Mouse (Mus musculus) ovary, adult 18-20 months (tissue): Measurements from ENCODE around the gene Clip3.

Experiments
- DNase-seq: peaks from one replicate; pipeline ENCODE4 v3.0.0; 2022; ENCODE audit warnings: low spot score, mixed read lengths

Clip3 gene

DNA sequence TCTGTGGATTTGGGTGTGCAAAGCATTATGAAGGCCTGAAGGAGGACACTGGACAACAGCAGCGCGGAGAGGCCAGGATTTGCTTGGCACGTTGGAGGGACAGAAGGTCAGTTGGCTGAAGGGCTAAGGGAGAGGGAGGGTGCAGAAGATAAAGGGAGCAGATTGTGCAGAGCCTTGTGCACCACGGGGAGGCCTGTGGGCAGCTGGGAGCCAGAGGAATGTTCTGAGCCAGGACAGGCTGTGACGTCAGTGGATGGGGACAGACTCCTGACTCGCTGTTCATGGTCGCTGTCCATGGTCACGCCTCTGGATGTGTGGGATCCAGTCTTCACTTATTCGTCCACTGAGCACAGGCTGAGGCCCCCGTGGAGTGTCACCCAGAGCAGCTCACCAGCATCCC, 3.6 kb downstream of the Clip3 start:
- DNase-seq: peak; percentile 67

DNA sequence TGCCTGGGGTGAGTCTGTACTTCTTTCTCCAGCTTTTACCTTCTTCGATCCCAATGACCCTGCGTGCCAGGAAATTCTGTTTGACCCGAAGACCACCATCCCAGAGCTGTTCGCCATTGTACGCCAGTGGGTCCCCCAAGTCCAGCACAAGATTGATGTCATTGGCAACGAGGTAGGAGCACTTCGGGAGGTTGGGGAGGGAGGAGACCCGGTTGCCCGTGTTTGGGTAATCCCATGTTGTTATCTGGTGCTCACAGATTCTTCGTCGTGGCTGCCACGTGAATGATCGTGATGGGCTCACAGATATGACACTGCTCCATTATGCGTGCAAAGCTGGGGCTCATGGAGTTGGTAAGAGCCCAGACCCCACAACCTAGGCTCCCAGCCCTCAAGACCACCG, 5.3 kb downstream of the Clip3 start:
- no peak for DNase-seq

DNA sequence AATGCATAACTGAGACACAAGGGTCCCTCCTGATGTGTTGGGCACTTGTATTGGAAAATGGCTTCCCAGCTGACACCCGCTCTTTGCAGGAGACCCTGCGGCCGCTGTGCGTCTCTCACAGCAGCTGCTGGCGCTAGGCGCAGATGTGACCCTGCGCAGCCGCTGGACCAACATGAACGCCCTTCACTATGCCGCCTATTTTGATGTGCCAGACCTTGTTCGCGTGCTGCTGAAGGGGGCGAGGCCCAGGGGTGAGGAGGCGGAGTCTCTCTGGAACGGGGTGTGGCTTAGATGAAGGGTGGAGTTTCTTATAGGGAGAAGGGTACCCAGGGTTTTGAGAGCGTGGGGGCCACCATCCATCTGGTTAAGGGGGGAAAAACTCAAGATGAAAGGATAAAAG, 5.7 kb downstream of the Clip3 start:
- no peak for DNase-seq

DNA sequence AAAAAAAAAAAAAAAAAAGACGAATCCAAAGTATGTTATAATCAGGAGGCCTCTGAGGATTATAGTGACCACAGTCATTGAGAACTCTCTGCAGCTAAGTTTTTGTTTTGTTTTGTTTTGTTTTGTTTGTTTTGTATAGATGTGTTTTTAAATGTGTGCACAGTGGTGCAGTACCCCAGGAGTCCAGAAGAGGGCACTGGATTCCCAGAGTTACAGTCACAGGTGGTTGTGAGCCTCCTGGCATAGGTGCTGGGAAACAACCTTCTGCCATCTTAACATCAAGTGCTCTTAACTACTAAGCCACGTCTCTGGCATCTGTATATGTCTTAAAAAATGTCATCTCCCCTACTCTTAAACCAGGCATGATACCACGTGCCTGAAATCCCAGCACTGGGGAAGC, 9.4 kb downstream of the Clip3 start:
- no peak for DNase-seq

GRCm38 (mm10) chr7:30306083-30306779, 14.7 kb downstream of the Clip3 start:
- no peak for DNase-seq

DNA sequence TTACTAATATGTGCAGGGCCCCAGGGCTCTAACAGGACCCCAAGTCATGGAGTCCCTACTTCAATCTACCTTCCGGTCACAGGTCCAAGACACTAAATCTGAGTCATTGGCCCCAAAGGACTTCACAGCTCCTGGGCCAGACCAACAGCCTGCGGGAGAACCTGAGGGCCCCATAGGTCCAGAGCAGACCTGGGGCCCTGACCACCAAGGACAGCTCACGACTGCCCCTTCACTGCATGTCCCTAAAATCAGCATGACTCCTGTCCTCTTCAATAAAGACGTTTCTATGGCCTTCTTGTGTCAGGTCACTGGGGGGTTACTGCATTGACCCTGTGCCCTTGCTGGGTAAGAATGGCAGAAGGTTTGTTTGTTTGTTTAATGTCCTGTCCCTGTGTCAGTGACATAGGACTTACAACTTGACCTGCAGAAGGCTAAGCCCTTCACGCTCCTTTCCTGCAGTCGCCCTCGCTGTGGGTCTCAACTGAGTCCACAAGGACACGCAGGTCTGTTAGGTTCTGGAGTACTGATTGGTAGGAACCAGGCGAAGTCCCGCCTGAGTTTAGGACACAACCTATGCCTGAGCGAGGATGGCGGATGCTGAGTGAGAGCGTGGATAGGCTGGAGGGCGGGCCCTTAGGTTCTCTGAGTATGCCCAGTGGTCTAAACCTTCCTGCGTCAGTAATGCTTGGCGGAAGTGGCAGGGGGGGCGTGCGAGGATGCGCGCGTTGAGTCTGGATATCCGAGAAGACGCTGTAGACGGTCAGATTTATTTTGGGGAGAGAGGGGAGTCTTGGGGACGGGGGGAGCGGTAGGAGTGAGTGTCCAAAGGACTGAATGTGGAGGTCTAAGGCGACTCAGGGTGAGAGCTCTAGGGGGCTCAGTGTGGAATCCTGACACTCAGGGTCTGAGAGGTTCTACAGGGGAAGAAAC, 16.8 kb downstream of the Clip3 start, which contains the start of gene Alkbh6:
Gene Alkbh6 (plus strand): TSS at position 642 of the 930 bp plus-strand sequence.
- peak; percentile 94 for DNase-seq

- DNase-seq: no peak
These were observed 18.0 kb downstream of the Clip3 start for GRCm38 (mm10) chr7:30309395-30310129.

DNA sequence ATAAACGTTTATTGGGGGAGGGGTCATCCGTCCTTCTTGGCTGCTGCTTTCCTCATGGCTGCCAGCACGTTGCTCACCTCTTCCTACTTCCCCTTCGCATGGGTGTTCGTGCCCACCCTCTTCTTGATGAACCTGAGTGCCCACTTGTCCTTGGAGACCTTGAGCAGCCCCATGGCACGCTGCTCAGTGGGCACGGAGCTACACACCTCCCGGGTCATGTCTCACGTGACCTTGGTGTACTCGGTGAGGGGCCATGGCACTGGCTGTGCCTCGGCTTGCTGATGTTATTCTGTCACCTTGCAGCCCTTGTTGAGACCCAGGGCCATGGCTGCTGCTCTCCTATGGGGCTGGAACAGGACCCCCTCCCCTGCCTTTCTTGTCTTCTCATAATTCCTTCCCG, 18.6 kb downstream of the Clip3 start:
- no peak for DNase-seq

DNA sequence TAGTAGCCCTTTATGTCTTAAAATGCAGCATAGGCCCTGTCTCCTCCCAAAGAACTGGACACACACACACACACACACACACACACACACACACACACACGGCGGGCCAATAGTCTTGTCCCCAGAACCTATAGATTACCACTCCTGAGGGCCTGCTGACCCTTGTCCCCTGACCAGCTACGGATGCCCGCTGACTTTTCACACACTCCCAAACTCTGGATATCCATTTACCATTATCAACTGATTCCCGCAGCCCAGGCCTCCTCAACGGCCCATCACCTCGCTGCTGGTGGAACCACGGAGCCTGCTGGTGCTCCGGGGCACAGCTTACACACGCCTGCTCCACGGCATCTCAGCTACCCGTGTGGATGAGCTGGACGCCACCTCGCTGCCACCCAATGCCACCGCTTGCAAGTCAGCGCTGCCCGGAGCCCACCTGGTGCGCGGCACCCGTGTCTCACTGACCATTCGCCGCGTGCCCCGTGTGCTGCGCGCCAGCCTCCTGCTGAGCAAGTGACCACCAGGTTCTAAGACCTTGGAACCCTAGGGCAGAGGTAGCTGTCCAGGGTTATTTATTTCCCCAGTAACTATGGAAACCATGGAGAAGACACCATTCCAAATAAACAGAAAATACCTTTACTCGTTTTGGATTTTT, 22.3 kb downstream of the Clip3 start:
- no peak for DNase-seq

GRCm38 (mm10) chr7:30314721-30315155, 23.2 kb downstream of the Clip3 start, which contains the start of gene Syne4:
Gene Syne4, plus strand, starts transcription at chr7:30314807.
- DNase-seq: no peak

DNA sequence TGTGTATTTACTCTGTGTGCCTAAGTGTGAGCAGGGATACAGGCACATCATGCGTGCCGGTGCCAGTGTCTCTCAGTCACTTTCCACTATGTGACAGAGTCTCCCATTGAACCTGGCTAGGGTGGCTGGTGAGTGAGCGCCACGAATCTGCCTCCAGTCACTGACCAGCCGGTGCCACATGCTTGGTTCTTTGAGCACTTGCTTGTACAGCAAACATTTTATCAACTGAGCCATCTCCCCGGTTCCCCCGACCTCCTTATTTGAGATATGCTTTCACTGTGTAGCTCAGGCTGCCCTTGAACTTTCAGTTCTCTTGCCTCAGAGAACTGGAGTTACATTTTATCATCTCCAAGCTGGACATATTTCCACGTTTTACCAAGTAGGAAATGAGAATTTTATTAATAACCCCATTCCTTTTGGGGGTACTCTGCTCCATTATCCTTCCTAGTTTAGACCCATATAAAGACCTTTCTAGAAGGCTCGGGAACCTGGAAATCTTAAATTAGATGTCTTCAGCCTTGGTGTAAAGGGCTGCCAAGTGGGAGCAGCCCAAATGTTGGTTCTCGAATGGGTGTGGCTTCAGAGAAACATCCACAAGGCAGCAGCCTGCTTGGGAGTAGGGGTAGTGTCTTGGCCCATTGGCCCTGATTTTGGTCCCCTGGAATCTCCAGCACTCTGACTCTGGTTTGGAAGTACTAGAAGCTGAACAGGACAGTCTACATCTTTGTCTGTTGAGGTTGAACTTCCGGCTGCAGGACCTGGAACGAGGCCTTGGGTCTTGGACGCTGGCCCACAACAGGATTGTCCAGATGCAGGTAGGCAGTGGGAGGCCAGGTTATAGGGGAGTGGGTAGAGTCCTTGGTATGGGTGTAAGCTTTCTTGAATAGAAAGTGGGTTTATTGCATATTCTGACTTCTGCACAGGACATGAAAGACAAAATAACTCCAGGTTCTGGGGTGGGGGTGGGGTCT, 24.3 kb downstream of the Clip3 start:
- DNase-seq: no peak

GRCm38 (mm10) chr7:30318142-30318541, 26.6 kb downstream of the Clip3 start:
- no peak for DNase-seq

DNA sequence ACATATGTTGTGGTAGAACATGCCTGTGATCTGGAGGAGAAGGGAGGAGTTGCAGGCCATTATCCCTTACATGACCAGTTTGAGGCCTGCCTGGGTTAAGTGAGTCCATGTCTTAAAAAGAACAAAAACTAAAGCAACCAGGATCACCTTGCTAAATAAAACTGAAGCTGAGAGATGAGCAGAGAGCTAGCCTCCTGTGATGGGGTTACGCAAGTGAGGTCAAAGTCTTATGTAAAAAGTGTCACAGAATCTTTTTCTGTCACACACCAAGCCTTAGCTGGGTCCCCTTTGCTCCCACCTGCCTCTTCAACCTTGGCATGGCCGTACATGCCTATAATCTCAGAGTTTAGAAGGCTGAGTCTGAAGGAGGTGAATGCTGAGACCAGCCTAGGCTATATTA, 29.4 kb downstream of the Clip3 start:
- DNase-seq: no peak

DNA sequence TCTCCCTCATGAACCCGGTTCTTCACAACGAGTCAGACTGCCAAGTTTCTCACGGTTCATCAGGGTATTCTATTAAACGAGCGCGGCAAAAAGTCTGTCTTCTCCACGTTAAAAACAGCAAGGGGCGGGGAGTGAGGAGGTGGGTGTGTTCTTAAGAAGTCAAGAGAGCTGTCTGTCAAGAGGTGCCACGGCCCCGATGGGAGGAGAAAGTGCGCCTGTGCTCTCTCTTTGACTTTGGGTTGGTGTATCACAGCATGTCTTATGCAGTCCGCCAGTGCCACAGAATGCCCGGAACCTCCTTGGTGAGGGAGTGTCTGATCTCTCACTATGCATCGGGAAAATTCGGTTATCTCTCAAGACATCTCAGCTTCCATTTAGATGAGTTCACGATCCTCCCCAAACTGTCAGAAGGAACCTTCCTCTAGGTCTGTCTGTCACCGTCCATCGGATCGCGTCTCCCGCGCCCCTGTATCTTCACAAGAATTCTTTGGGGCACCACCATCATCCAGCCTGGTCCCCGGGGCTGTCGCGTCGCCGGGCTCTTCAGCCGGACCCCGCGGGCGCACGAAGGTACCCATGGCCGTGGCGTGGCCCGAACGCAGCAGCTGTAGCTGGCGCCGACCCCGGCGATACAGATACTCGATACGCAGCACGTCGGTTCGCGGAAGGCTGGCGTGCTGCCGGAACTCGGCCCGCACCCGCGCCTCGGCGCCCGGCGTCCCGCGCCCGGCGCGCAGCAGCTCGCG, 30.2 kb downstream of the Clip3 start, which contains the start of gene E130208F15Rik:
Gene E130208F15Rik (plus strand): TSS at position 202 of the 746 bp plus-strand sequence.
- DNase-seq: peak; percentile 66

- peak; percentile 98 for DNase-seq
These were observed 30.7 kb downstream of the Clip3 start for GRCm38 (mm10) chr7:30322285-30322667.

GRCm38 (mm10) chr7:30322865-30323264, 31.3 kb downstream of the Clip3 start:
- no peak for DNase-seq

DNA sequence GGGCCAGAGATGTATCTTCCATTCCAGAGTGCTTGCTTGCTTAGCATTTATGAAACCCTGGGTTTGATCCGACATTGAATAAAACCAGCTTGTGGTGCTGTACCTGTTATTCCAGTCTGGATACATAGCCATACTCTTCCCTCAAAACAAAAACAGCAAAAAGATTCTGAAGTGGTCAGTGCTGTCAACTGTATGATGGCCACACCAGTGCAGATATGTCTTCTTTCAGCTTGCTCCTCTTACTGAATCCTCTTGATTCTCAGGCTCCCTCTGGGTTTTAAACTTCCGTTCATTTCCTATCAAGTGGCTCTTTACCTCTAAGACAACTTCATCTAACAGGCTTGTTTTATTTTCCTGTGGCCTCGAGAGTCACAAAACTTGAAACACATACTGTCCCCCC, 32.3 kb downstream of the Clip3 start, which contains the start of gene Sdhaf1:
Gene Sdhaf1 (minus strand): TSS at position 101 of the 400 bp plus-strand sequence.
- no peak for DNase-seq

GRCm38 (mm10) chr7:30324300-30324944, 32.9 kb downstream of the Clip3 start:
- DNase-seq: no peak

DNA sequence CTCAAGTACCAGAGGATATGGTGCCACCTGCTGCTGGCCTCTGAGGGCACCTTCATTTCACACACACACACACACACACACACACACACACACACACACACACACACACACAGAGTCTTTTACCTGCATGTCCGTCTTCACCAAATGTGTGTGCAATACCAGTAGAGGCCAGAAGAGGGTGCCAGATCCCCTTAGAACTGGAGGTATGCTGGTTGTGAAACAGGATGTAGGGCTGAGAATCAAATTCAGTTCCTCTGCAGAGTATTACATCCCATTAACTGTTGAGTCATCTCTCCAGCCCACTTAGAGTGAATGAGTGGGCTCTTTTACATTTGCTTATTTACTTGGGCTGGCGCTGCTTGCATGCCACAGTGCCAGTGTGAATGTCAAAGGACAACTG, 33.8 kb downstream of the Clip3 start:
- no peak for DNase-seq
